Mouse (Mus musculus): ENCODE results near the gene Tmem214.

Gene Tmem214

GRCm38 (mm10) chr5:30915456-30915855 is 47.6 kb downstream of the Tmem214 start:
- no peak for DNase-seq (ENCODE audit: low spot score)

DNA sequence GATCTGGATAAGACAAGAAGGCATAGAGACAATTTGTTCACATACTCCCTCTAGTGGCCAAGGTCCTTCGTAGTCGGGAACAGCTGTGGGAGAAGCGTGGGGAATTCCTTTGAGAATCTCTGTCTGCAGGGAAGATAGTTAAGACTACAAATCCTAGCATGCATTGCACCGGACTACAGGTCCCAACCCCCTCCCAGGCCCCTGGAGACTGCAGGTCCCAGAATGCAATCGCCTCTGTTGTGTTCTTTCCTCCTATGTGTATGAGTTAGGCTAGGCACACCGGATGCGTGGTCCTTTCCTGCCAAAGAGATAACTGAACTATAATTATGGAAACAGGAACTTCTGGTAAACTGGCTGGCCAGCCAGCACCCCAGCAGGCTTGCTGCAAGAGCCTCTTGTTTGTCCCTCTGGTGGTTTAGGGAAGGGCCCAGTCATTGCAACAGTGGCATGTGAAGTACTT is 48.2 kb downstream of the Tmem214 start:
- DNase-seq (ENCODE audit: low spot score) = peak; percentile 94

DNA sequence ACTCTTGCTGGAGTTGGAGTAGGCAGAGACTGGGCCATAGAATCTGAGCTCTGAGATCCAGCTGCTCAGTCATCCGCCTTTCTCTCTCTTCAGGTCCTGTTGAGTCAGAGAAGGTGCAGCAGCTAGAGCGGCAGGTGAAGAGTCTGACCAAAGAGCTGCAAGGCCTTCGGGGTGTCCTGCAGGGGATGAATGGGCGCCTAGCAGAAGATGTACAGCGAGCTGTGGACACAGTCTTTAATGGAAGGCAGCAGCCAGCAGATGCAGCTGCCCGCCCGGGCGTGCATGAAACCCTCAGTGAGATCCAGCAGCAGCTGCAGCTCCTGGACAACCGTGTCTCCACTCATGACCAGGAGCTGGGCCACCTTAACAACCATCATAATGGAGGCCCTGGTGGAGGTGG is 49.0 kb downstream of the Tmem214 start:
- DNase-seq (ENCODE audit: low spot score) = no peak

DNA sequence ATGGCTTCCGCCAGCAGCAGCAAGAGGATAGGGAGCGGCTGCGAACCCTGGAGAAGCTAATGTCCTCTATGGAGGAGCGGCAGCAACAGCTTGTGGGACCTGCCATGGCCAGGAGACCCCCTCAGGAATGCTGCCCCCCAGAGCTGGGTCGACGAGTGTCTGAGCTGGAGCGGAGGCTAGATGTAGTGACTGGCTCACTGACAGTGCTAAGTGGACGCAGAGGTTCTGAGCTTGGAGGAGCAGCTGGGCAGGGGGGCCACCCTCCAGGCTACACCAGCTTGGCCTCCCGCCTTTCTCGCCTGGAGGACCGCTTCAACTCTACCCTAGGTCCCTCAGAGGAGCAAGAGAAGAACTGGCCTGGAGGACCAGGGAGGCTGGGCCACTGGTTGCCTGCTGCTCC is 49.5 kb downstream of the Tmem214 start:
- DNase-seq (ENCODE audit: low spot score) = no peak

DNA sequence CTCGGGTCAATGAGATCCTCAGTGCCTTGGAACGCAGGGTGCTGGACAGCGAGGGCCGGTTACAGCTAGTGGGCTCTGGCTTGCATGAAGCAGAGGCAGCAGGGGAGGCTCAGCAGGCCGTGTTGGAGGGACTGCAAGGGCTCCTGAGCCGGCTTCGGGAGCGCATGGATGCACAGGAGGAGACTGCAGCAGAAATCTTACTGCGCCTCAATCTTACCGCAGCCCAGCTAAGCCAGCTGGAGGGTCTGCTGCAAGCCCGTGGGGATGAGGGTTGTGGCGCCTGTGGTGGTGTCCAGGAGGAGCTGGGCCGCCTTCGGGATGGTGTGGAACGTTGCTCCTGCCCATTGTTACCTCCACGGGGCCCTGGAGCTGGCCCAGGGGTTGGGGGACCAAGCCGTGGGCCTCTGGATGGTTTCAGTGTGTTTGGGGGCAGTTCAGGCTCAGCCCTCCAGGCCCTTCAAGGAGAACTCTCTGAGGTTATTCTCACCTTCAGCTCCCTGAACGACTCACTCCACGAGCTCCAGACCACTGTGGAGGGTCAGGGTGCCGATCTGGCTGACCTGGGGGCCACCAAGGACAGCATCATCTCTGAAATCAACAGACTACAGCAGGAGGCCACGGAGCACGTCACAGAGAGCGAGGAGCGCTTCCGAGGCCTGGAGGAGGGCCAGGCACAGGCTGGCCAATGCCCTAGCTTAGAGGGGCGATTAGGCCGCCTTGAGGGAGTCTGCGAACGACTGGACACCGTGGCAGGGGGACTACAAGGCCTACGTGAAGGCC is 50.3 kb downstream of the Tmem214 start:
- no peak for DNase-seq (ENCODE audit: low spot score)

- DNase-seq (ENCODE audit: low spot score) = no peak
These were observed 50.9 kb downstream of the Tmem214 start for GRCm38 (mm10) chr5:30918691-30919090.

GRCm38 (mm10) chr5:30919831-30920614 is 52.2 kb downstream of the Tmem214 start:
- no peak for DNase-seq (ENCODE audit: low spot score)

DNA sequence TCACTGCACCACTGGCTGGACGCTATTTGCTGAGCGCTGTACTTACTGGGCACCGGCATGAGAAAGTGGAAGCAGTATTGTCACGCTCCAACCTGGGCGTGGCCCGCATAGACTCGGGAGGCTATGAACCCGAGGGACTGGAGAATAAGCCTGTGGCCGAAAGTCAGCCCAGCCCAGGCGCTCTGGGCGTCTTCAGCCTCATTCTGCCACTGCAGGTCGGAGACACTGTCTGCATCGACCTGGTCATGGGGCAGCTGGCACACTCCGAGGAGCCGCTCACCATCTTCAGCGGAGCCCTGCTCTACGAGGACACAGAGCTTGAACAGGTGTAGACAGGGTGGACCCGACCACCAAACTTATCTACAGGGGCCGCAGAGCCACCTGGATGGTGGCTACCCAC is 52.8 kb downstream of the Tmem214 start:
- no peak for DNase-seq (ENCODE audit: low spot score)

DNA sequence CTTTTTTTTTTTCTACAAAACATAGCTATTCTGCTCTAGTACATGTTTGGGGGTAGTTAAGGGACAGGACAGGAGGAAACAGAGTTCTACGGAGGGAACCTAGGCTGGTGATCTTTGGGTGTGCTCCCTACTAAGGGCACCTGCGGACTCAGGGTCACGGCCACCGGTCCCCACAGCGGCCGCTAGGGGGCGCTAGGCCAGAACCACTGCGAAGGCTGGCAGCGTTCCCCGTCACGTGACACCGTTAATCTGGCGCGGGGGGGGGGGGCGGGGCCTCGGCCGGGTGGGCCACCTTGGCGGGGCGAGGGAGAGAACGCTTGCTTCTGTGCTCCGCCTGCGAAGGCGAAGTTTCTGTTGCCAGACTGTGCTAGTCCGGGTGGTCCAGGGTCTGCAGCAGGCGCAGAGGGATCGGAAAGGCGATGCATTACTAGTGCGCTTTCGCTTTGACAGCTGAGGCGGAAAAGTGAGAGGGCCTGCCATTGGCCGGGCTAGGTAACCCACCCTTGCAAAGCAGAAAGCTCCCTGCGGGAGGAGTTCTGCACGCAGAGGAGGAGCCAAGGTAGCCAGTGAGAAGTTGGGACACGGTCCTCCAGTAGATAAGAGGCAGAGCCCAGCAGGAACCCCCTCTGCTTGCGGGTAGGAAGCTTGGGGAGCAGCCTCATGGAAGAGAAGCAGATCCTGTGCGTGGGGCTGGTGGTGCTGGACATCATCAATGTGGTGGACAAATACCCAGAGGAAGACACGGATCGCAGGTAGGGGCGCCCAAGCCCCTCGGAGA is 53.6 kb downstream of the Tmem214 start, which contains the start of gene Khk:
Khk (plus strand) TSS at position 176 of the 778 bp plus-strand sequence.
- peak; percentile 87 for DNase-seq (ENCODE audit: low spot score)

GRCm38 (mm10) chr5:30922581-30923041 is 54.8 kb downstream of the Tmem214 start:
- DNase-seq (ENCODE audit: low spot score) = no peak

GRCm38 (mm10) chr5:30923119-30923518 is 55.3 kb downstream of the Tmem214 start:
- DNase-seq (ENCODE audit: low spot score) = no peak

- DNase-seq (ENCODE audit: low spot score) = no peak
These were observed 56.8 kb downstream of the Tmem214 start for GRCm38 (mm10) chr5:30924614-30925013.

DNA sequence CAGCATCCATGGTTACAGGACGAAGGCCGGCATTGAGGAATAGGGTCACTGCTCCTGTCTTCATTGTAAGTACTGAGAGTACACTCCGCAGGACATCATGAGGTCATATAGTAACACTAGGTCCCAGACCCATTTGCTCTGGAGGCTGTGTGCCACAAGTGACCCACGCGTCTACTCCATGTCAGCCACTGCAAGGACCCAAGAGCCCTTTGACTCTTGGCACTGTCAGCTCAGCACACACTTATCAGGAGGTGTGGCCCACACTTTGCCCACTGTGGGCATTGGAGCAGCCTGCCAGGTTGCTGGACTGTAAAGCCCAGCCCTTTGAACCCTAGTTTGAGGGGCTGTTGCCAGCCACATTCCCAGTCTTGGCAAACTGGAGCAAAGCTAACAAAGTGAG is 57.4 kb downstream of the Tmem214 start:
- no peak for DNase-seq (ENCODE audit: low spot score)

- no peak for DNase-seq (ENCODE audit: low spot score)
These were observed 58.3 kb downstream of the Tmem214 start for GRCm38 (mm10) chr5:30926073-30926472.

- DNase-seq (ENCODE audit: low spot score) = no peak
These were observed 60.2 kb downstream of the Tmem214 start for GRCm38 (mm10) chr5:30927945-30928529.
